Mouse (Mus musculus) cortical plate, adult 2 months (tissue): Measurements from ENCODE around the gene Cds2.

ENCODE experiments used
- CTCF ChIP-seq: fragments of 200-500 bp; IDR thresholded peaks from 2 replicates; pipeline ENCODE4 v1.5.1; 2011; ENCODE audit warnings: mild to moderate bottlenecking, control low read depth, low read length; ENCODE audit not compliant: insufficient read depth; ENCODE audit errors: extremely low read depth
- POLR2A ChIP-seq: fragments of 200-500 bp; IDR thresholded peaks from 2 replicates; pipeline ENCODE4 v1.6.1; 2011; ENCODE audit warnings: mild to moderate bottlenecking, low read length, control low read depth; ENCODE audit not compliant: insufficient read depth; ENCODE audit errors: extremely low read depth

GRCm38 (mm10) chr2:132301436-132301835 lies 38.5 kb downstream of the Cds2 start:
- TF ChIP-seq POLR2A (no peak), CTCF (no peak)
